In the genomic region with DNA sequence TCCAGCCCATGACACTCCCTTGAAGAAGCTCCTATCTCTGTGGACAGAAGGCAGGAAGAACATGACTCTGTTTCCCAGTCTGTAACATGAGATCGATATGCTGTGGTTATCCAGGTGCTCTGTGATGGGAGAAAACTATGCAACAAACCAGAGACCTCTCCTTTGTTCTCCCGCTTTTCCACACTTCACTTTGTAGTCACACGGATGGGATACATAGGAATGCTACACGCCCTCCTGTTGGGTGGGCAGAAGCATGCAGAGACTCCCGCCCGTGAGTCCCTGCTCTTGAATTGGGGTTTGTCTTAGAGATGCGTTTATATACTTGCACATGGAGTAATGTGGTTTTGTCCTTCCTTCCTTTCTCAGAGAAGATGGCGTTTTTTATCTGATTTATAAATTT, we compare ENCODE assay signal across 19 mouse cellular contexts. TPM values are rescaled to one million over a fixed set of nuclear protein-coding genes. Genes with fewer than 3 reads are reported as not detected.
"Had no signal": no experiment of that assay in that cellular context is flagged by ENCODE, and none has a peak within 500 bp of the region (broad histone marks: within the 10 kb centered on the region; RNA-seq: fewer than 3 reads in every experiment).

No protein-coding gene starts in this region.

- H3K27ac ChIP-seq: liver, embryonic 14.5 days; midbrain, embryonic 10.5 days; midbrain, embryonic 13.5 days; neural tube, embryonic 12.5 days; stomach, embryonic 15.5 days; stomach, postnatal 0 days had no signal

- H3K36me3 ChIP-seq: midbrain, embryonic 10.5 days; midbrain, embryonic 13.5 days; neural tube, embryonic 12.5 days; stomach, embryonic 15.5 days had no signal

- H3K4me3 ChIP-seq: midbrain, embryonic 10.5 days; midbrain, embryonic 13.5 days; myocyte; neural tube, embryonic 12.5 days; stomach, embryonic 15.5 days had no signal

- ATAC-seq: midbrain, embryonic 13.5 days; midbrain, embryonic 16.5 days had no signal

- H3K4me2 ChIP-seq: lung, embryonic 14.5 days; midbrain, embryonic 13.5 days; neural tube, embryonic 12.5 days; stomach, embryonic 15.5 days had no signal

- H3K9me3 ChIP-seq: midbrain, embryonic 10.5 days; midbrain, embryonic 13.5 days; neural tube, embryonic 12.5 days; stomach, embryonic 15.5 days had no signal

- H3K9ac ChIP-seq: liver, embryonic 14.5 days; lung, embryonic 14.5 days; midbrain, embryonic 13.5 days; neural tube, embryonic 12.5 days; stomach, embryonic 15.5 days had no signal

- DNase-seq: lung, adult 18-20 months; lung, embryonic 14.5 days; lung, postnatal 10 days; lung, postnatal 4 days; right cerebral cortex, postnatal 14 days; thymus, adult 2 months; thymus, postnatal 25 days; thymus, postnatal 4 days had no signal

RNA-seq across cellular contexts. Expression of gene Tlx1, which starts 39.8 kb away (rescaled TPM):
- polyA plus RNA-seq: lung, embryonic 14.5 days; lung, embryonic 16.5 days; midbrain, embryonic 16.5 days; myocyte; neural tube, embryonic 14.5 days; stomach, postnatal 0 days; urinary bladder, adult 2 months had no signal
